27 mouse cellular contexts compared by ENCODE assay signal in the genomic region with DNA sequence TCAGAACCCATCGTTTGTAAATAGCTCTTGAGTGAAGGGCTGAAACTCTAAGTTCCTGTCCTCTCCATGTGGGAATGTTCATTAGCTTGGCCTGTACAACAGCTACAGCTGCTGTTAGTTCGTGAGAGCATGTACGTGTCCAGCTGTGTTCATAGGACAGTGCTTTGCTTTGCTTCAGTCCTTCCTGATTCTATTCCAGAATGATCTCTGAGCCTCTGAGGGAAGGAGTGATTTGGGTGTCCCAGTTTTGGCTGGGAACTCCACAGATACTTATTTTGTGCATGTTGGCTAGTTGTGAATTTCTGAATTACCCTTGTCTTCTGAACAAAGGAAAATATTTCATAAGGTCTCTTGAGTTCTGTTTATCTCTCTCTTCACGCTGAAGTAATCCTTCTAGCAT.
DNase-seq lines count a peak whose midpoint lies in the region; ATAC-seq and TF ChIP-seq lines count a peak whose summit lies in the region.
"Had no signal": no experiment of that assay in that cellular context is flagged by ENCODE, and none has a peak within 500 bp of the region (broad histone marks: within the 10 kb centered on the region; RNA-seq: fewer than 3 reads in every experiment).

No protein-coding gene starts in this region.

- H3K9me3 ChIP-seq in heart, embryonic 11.5 days (replicated peaks; ENCODE audit: control insufficient read depth, low read length): no peaks in the 10 kb centered on the region
- H3K9me3 ChIP-seq in heart, postnatal 0 days (replicated peaks; ENCODE audit: control insufficient read depth, low read length): no peaks in the 10 kb centered on the region
- no peaks in the 10 kb centered on the region for H3K9me3 ChIP-seq in heart, embryonic 10.5 days
- H3K9me3 ChIP-seq: forebrain, embryonic 10.5 days; forebrain, embryonic 13.5 days; G1E; hindbrain, embryonic 10.5 days; hindbrain, embryonic 13.5 days; intestine, embryonic 15.5 days had no signal

- peak overlapping the region; percentile 5; the same call in 1 of the 2 replicates for H3K27ac ChIP-seq in gastrocnemius, adult 2 months
- no peak overlapping the region for H3K27ac ChIP-seq in heart, embryonic 11.5 days (ENCODE audit: low read depth, low read length)
- H3K27ac ChIP-seq in heart, postnatal 0 days (ENCODE audit: low read depth): no peak overlapping the region
- no peak overlapping the region for H3K27ac ChIP-seq in heart, embryonic 10.5 days
- H3K27ac ChIP-seq in layer of hippocampus, adult 2 months: no peak overlapping the region
- H3K27ac ChIP-seq: forebrain, embryonic 10.5 days; forebrain, embryonic 13.5 days; hindbrain, embryonic 10.5 days; hindbrain, embryonic 13.5 days; intestine, embryonic 15.5 days had no signal

- 66% methylated on average over 4 of the region's 4 CpGs for WGBS in heart, embryonic 11.5 days (ENCODE audit: insufficient replicate concordance)
- WGBS in heart, postnatal 0 days: 57% methylated on average over 4 of the region's 4 CpGs
- WGBS in heart, embryonic 10.5 days: 73% methylated on average over 4 of the region's 4 CpGs

- no peak for TF ChIP-seq EP300 in heart, postnatal 0 days (IDR thresholded peaks at IDR 0.05; ENCODE audit: low read depth)

- no peak for ATAC-seq in heart, embryonic 11.5 days (replicated peaks; ENCODE audit: insufficient number of reproducible peaks, low FRiP score, low TSS enrichment)
- ATAC-seq in heart, postnatal 0 days (ENCODE audit: insufficient read depth, low read depth): no peak
- ATAC-seq: forebrain, embryonic 13.5 days; forebrain, embryonic 16.5 days; hindbrain, embryonic 16.5 days; intestine, embryonic 15.5 days; Patski had no signal

- no peak for DNase-seq in gastrocnemius, adult 2 months
- DNase-seq in gastrocnemius, adult 8-10 months (ENCODE audit: low spot score in 2 of 2): no peak
- DNase-seq in heart, adult 18-20 months: peak; percentile 45 to 72
- peak; percentile 8 for DNase-seq in heart, postnatal 0 days (ENCODE audit: low spot score)
- DNase-seq in heart, embryonic 10.5 days (ENCODE audit: low spot score): no peak
- peak; percentile 36 to 45 for DNase-seq in heart, postnatal 10 days
- no peak for DNase-seq in layer of hippocampus, adult 2 months (ENCODE audit: low spot score in 2 of 2)
- DNase-seq: adrenal gland, postnatal 10 days; adrenal gland, postnatal 36 days; B cell, adult 2 months; cerebellum, adult 18-20 months; cerebellum, adult 9-10 months; cerebellum, postnatal 14 days; gastrocnemius, postnatal 10 days; kidney, adult 11 months; kidney, adult 8-10 months had no signal

- H3K4me2 ChIP-seq in heart, embryonic 11.5 days: no peak overlapping the region
- H3K4me2 ChIP-seq in heart, postnatal 0 days (ENCODE audit: low read depth, low read length): no peak overlapping the region
- H3K4me2 ChIP-seq: forebrain, embryonic 13.5 days; hindbrain, embryonic 13.5 days; intestine, embryonic 15.5 days had no signal

- no peak for TF ChIP-seq CTCF in gastrocnemius, adult 2 months (IDR thresholded peaks at IDR 0.05)
- TF ChIP-seq CTCF in heart, postnatal 0 days (IDR thresholded peaks at IDR 0.05; ENCODE audit: low read depth): no peak
- no peak for TF ChIP-seq CTCF in layer of hippocampus, adult 2 months (conservative IDR thresholded peaks at IDR 0.05)

- intact Hi-C loops in gastrocnemius, adult 2 months (cut with DNase I): no loop called here
- intact Hi-C loops in heart, postnatal 10 days (cut with DNase I): no loop called here

- H3K36me3 ChIP-seq in heart, embryonic 11.5 days (ENCODE audit: control insufficient read depth, insufficient read depth, low read length): no peaks in the 10 kb centered on the region
- no peaks in the 10 kb centered on the region for H3K36me3 ChIP-seq in heart, postnatal 0 days (replicated peaks; ENCODE audit: control insufficient read depth, insufficient read depth, low read length)
- H3K36me3 ChIP-seq in heart, embryonic 10.5 days: no peaks in the 10 kb centered on the region
- H3K36me3 ChIP-seq: forebrain, embryonic 10.5 days; G1E; hindbrain, embryonic 10.5 days; hindbrain, embryonic 13.5 days; intestine, embryonic 15.5 days had no signal

- no peak overlapping the region for H3K9ac ChIP-seq in heart, embryonic 11.5 days (ENCODE audit: low read depth, low read length)
- H3K9ac ChIP-seq in heart, postnatal 0 days (replicated peaks; ENCODE audit: low read depth, low read length): no peak overlapping the region
- H3K9ac ChIP-seq: forebrain, embryonic 13.5 days; hindbrain, embryonic 13.5 days; intestine, embryonic 15.5 days had no signal

- no peak overlapping the region for H3K4me3 ChIP-seq in gastrocnemius, adult 2 months
- no peak overlapping the region for H3K4me3 ChIP-seq in heart, embryonic 11.5 days (ENCODE audit: low read depth, low read length)
- H3K4me3 ChIP-seq in heart, postnatal 0 days (ENCODE audit: low read depth, low read length): no peak overlapping the region
- no peak overlapping the region for H3K4me3 ChIP-seq in heart, embryonic 10.5 days
- no peak overlapping the region for H3K4me3 ChIP-seq in layer of hippocampus, adult 2 months
- H3K4me3 ChIP-seq: forebrain, embryonic 10.5 days; forebrain, embryonic 13.5 days; hindbrain, embryonic 10.5 days; hindbrain, embryonic 13.5 days; intestine, embryonic 15.5 days had no signal

- H3K4me1 ChIP-seq in heart, embryonic 11.5 days (ENCODE audit: control insufficient read depth, insufficient read depth, low read length): no peaks in the 10 kb centered on the region
- no peaks in the 10 kb centered on the region for H3K4me1 ChIP-seq in heart, postnatal 0 days (ENCODE audit: control insufficient read depth, insufficient read depth)
- H3K4me1 ChIP-seq in heart, embryonic 10.5 days: no peaks in the 10 kb centered on the region
- H3K4me1 ChIP-seq: forebrain, embryonic 10.5 days; forebrain, embryonic 13.5 days; hindbrain, embryonic 10.5 days; hindbrain, embryonic 13.5 days; intestine, embryonic 15.5 days had no signal

- H3K27me3 ChIP-seq in heart, embryonic 11.5 days (ENCODE audit: control insufficient read depth, insufficient read depth, low read length): no peaks in the 10 kb centered on the region
- H3K27me3 ChIP-seq in heart, postnatal 0 days (ENCODE audit: control insufficient read depth, insufficient read depth, low read length): no peaks in the 10 kb centered on the region
- no peaks in the 10 kb centered on the region for H3K27me3 ChIP-seq in heart, embryonic 10.5 days (ENCODE audit: insufficient read depth, poor library complexity, severe bottlenecking)
- H3K27me3 ChIP-seq: CH12.LX; forebrain, embryonic 13.5 days; hindbrain, embryonic 13.5 days; intestine, embryonic 15.5 days; Patski had no signal

Comparison
In these comparisons a context has a peak if more than half of its experiments do, and no peak if none do; other contexts are left out.
1. DNase-seq: peak in heart, adult 18-20 months (2 of 2), heart, postnatal 0 days (single experiment) and heart, postnatal 10 days (2 of 2); none in gastrocnemius, adult 2 months (single experiment), gastrocnemius, adult 8-10 months (0 of 2), heart, embryonic 10.5 days (single experiment) and layer of hippocampus, adult 2 months (0 of 2).